Mouse (Mus musculus) brown adipose tissue, adult 24 weeks (tissue): ENCODE results near the gene Cbr1. TPM values are rescaled to one million over a fixed set of nuclear protein-coding genes. Genes with fewer than 3 reads are reported as not detected.

Experiments
- H3K27ac ChIP-seq: fragments of 200-500 bp; replicated peaks from 2 replicates; pipeline ENCODE4 v1.5.1; 2012; ENCODE audit warnings: low read depth, mild to moderate bottlenecking, low read length
- H3K4me1 ChIP-seq: fragments of 200-500 bp; 2 replicates; pipeline ENCODE4 v1.6.1; 2012; ENCODE audit warnings: low read length, mixed read lengths; ENCODE audit not compliant: control insufficient read depth, insufficient read depth, insufficient read length
- H3K4me3 ChIP-seq: fragments of 200-500 bp; 2 replicates; pipeline ENCODE4 v1.5.1; 2012; ENCODE audit warnings: low read depth, mild to moderate bottlenecking, low read length, moderate library complexity; ENCODE audit not compliant: insufficient read depth
- polyA plus RNA-seq: library from polyadenylated mRNA; stranded (reverse); fragments of >200 nt; gene quantifications from 2 replicates; pipeline ENCODE4 v1.2.4, GENCODE M21; 2012; ENCODE audit not compliant: missing spikeins, insufficient read depth, insufficient read length

The Cbr1 gene
- polyA plus RNA-seq, 1 experiment: 91.1 TPM

DNA sequence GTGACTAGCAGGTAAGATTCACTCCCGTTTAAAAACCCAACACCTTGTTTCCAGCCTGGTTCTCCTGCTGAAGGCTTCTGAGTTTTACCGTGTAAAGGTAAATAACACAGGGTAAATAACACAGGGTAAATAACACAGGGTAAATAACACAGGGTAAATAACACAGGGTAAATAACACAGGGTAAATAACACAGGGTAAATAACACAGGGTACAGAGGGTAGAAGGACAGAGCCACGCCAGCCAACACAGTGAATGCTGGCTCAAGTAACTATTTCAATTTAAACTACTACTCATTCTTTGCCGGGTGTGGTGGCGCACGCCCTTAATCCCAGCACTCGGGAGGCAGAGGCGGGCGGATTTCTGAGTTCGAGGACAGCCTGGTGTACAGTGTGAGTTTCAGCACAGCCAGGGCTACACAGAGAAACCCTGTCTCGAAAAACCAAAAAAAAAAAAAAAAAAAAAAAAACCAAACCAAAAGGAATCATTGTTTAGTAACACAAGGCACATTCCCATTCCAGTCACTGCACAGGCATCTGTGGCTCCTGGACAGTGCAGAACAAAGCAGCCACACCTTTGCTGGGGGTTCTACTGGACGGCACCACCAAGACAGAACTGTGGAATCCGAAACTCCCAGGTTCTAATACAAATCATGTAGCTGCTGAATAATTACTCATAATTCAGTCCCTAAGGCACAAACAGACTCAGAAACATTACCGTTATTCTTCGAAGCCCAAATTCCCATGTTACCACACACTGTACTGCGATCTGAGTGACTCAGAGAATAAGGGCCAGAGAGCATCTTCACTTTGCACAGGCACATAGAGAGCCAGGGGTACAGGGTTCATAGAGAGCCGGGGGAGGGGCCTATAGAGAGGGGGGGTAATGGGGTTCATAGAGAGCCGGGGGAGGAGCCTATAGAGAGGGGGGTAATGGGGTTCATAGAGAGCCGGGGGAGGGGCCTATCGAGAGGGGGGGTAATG lies 13.9 kb upstream of the Cbr1 start:
- Histone ChIP-seq H3K4me1 (peaks cover 4% of the 10 kb centered on the region; the same call in 1 of the 2 replicates), H3K27ac (no peak overlapping the region), H3K4me3 (no peak overlapping the region)

DNA sequence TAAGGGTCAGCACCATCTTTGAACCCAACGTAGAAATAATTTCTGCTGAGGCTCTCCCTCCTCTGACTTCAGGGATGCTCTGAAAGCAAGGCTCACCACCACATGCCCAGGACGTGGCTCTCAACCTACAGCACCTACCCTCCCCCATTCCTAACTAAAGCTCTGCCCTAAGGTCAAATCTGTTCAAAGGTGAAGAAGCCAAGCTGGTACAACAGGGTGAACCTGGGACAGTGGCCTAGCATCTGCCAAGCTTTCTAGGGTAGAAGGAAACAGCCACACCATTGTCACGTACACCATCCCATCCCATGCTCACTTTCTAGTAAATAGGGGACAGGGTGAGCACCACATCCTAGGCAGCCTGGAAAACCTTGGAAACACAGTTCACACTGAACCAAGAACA lies 12.9 kb upstream of the Cbr1 start:
- Histone ChIP-seq H3K4me1 (peaks cover 4% of the 10 kb centered on the region; the same call in 1 of the 2 replicates), H3K4me3 (no peak overlapping the region), H3K27ac (peak overlapping the region; percentile 83)

DNA sequence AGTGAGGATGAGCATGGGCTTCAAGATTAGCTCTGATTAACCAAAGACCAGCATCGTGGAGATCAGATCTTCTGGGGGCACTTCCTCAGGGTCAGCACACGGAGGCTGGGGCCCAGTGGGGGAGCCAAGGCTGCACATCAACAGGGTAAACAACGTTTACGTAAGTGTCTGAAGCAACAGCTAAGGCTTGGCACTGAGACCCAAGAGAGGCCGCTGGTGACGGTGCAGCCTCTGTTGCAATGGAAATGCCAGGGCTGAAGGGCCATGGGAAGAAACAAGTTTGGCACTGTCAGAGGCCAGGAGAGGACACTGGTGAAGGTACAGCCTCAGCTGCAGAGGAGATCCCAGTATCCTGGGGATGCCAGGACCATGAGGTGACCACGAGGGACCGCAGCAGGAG lies 12.2 kb upstream of the Cbr1 start:
- Histone ChIP-seq H3K27ac (peak overlapping the region; percentile 83), H3K4me3 (no peak overlapping the region), H3K4me1 (peaks cover 4% of the 10 kb centered on the region; the same call in 1 of the 2 replicates)

GRCm38 (mm10) chr16:93594448-93594847 lies 11.2 kb upstream of the Cbr1 start:
- H3K4me1 ChIP-seq: peaks cover 4% of the 10 kb centered on the region; the same call in 1 of the 2 replicates
- no peak overlapping the region for H3K4me3 ChIP-seq
- no peak overlapping the region for H3K27ac ChIP-seq

GRCm38 (mm10) chr16:93595766-93596165 lies 9.9 kb upstream of the Cbr1 start:
- peaks cover 4% of the 10 kb centered on the region; the same call in 1 of the 2 replicates for H3K4me1 ChIP-seq
- no peak overlapping the region for H3K27ac ChIP-seq
- no peak overlapping the region for H3K4me3 ChIP-seq

DNA sequence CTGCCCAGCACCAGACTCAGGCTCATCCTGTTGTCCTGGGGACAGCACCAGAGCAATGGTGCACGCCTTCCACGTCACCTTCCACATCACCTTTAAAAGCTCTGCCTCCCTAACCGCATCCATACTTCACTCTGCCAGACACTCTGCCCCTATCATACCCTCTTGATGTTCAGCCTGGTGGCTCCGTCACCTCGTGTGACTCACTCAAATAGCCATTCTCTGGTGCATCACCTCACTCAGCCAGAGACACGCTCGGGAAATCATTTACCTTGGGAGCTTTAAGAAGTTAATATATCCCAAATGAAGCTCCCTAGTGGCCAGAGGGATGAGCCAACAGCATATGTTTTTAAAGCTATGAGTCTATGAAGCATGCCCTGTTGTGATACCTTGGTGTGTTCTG lies 8.8 kb upstream of the Cbr1 start:
- H3K4me1 ChIP-seq: peaks cover 4% of the 10 kb centered on the region; the same call in 1 of the 2 replicates
- H3K4me3 ChIP-seq: no peak overlapping the region
- H3K27ac ChIP-seq: no peak overlapping the region

GRCm38 (mm10) chr16:93597551-93597950 lies 8.1 kb upstream of the Cbr1 start:
- H3K27ac ChIP-seq: no peak overlapping the region

DNA sequence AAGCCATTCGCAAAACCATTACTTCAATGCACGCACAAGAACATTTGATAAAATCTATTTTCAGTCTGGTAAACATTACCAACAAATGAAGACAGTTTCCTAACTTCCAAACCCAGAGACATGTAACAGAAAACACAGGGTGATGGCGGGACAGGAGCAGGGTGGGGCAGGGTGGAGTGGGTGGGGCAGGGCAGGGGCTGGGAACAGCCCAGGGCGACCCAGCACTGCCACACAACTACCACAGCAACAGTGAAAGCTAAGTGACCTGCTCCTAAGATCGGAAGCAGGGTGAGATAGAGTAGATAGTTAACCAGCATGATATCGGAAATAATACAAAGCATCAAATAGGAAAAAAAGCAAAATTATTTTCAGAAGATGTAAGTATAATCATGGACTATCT lies 6.2 kb upstream of the Cbr1 start:
- H3K27ac ChIP-seq: no peak overlapping the region
- H3K4me3 ChIP-seq: no peak overlapping the region
- H3K4me1 ChIP-seq: peaks cover 2% of the 10 kb centered on the region; the same call in 1 of the 2 replicates

More at GRCm38 (mm10) chr16:93597551-93597950, 8.1 kb upstream of the Cbr1 start:
- no peak overlapping the region for H3K4me3 ChIP-seq
- peaks cover 4% of the 10 kb centered on the region; the same call in 1 of the 2 replicates for H3K4me1 ChIP-seq

DNA sequence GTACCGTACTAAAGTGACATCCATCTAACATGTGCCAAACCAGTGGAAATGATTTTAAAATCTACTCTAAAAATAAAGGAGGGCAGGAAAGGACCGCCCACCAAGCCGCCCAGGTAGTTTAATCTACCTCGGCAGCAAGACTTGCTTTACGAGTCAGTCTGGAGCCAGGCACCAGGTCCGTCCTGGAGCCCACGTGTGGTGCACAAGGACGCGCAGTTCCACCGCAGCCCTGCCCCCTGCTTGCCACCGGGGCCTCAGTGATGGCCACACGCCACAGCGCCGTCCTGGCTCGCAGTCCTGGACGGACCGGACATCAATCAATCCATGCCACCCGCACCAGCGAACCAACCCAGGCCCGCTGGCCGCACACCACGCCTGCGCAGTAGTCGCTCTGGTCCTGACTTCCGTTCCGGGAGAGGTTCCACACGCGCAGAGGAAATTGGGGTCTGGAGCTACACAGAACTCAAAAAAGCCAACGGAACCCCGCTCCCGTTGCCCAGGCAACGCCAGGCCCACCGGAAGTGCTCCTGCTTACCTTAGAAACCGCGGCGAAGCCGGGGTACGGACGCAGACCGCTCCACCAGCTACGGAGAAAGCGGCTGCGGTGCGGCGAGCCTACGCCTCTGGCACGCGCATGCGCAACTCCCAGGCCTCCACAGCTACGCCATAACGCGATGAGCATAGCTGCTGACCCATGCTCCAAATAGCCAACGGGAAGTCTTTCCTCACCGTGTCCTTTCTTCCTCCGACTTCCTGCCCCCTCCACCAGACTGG lies 2.0 kb upstream of the Cbr1 start, which contains the start of gene Setd4:
Gene Setd4, minus strand, starts transcription at position 625 of the 774 bp plus-strand sequence.
- H3K27ac ChIP-seq: peak within 1 kb of the TSS; percentile 97
- H3K4me3 ChIP-seq: peak within 1 kb of the TSS; percentile 70
- H3K4me1 ChIP-seq: peaks cover 4% of the 10 kb centered on the region; the same call in 1 of the 2 replicates

- Histone ChIP-seq H3K27ac (peak overlapping the region; percentile 97), H3K4me3 (peak overlapping the region; percentile 70), H3K4me1 (peaks cover 4% of the 10 kb centered on the region; the same call in 1 of the 2 replicates)
These were observed 1.1 kb upstream of the Cbr1 start for GRCm38 (mm10) chr16:93604481-93604969.

- Histone ChIP-seq H3K4me3 (no peak overlapping the region), H3K4me1 (peaks cover 4% of the 10 kb centered on the region; the same call in 1 of the 2 replicates), H3K27ac (no peak overlapping the region)
These were observed 493 bp downstream of the Cbr1 start for GRCm38 (mm10) chr16:93606146-93606545.

DNA sequence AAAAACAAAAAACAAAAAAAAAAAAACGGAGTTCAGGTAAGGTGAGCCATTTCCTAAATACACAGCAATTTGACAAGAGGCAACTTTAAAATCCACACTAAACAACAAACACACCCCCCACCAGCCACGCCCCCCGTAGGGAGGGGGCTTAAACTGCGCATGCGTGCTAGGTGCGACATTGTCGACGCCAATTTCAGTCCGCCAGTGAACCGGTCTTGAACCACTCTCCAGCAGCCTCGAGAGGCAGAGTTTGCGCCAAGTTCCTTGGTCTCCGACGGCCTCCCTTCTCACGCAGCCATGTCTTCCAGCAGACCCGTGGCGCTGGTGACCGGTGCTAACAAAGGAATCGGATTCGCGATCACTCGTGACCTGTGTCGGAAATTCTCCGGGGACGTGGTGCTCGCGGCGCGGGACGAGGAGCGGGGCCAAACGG lies 2.0 kb downstream of the Cbr1 start:
- H3K4me3 ChIP-seq: peak overlapping the region; percentile 86
- H3K27ac ChIP-seq: peak overlapping the region; percentile 67
- H3K4me1 ChIP-seq: peaks cover 4% of the 10 kb centered on the region; the same call in 1 of the 2 replicates

GRCm38 (mm10) chr16:93608731-93609130 lies 3.1 kb downstream of the Cbr1 start:
- Histone ChIP-seq H3K4me3 (peak overlapping the region; percentile 86; the same call in 1 of the 2 replicates), H3K4me1 (peaks cover 4% of the 10 kb centered on the region; the same call in 1 of the 2 replicates), H3K27ac (no peak overlapping the region)

DNA sequence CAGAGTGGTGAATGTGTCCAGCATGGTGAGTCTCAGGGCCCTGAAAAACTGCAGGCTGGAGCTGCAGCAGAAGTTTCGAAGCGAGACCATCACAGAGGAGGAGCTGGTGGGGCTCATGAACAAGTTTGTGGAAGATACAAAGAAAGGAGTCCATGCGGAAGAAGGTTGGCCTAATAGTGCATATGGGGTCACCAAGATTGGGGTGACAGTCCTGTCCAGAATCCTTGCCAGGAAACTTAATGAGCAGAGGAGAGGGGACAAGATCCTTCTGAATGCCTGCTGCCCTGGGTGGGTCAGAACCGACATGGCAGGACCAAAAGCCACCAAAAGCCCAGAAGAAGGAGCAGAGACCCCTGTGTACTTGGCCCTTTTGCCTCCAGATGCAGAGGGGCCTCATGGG lies 4.1 kb downstream of the Cbr1 start:
- H3K4me1 ChIP-seq: no peaks in the 10 kb centered on the region
- no peak overlapping the region for H3K4me3 ChIP-seq
- no peak overlapping the region for H3K27ac ChIP-seq

DNA sequence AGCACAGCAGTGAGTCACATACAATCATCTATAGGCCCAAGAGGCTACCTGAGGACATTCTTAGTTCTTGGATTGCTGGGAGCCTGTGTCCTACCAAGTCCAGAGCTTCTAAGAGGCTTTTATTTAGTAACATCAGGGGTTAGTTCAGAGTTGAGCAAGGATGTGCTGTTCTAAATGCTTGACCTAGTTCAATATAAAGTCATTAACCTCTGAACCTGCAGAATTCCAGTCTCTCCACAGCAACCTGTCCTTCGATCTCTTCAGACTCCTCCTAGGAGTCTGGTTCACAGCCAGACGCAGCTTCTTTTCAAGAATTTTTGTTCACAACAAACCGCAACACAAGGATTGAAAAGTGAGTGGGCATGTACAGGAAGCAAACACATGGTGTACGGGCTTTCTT lies 5.3 kb downstream of the Cbr1 start:
- Histone ChIP-seq H3K27ac (no peak overlapping the region), H3K4me1 (no peaks in the 10 kb centered on the region), H3K4me3 (no peak overlapping the region)
